Mouse (Mus musculus): Measurements from ENCODE around the gene Uhrf1bp1l.

DNA sequence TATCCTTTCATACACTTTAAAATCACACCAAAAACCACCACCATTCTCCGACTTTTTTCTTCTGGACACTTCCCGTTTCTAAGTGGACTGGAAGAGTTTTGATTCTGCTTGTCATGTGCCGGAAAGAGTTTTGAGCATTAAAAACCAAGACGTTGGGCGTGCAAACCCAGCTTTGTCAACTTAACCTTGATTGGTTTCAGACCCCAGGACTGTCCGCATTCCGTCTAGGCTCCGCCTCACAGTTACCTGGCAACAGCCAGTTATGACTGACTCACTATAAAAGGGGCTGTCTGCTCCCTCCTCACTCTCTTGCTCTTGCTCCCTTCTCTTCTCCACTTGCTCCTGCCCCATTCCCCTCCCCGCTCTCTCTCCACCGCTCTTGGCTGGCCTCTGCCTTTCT lies 36.1 kb upstream of the Uhrf1bp1l start:
- no peak for TF ChIP-seq CTCF (IDR thresholded peaks at IDR 0.05)
- no peak for TF ChIP-seq EP300 (IDR thresholded peaks at IDR 0.05)
